Mouse (Mus musculus) olfactory bulb, adult 2 months (tissue): ENCODE data around the gene Ybx2. TPM values are rescaled to one million over a fixed set of nuclear protein-coding genes. Genes with fewer than 3 reads are reported as not detected.

Source experiments
- H3K27ac ChIP-seq: fragments of 200-500 bp; 2 replicates; pipeline ENCODE4 v1.5.1; 2012; ENCODE audit warnings: low read depth, low read length; ENCODE audit not compliant: insufficient read depth
- H3K4me1 ChIP-seq: fragments of 200-500 bp; 2 replicates; pipeline ENCODE4 v1.6.1; 2012; ENCODE audit warnings: low read length; ENCODE audit not compliant: control insufficient read depth, insufficient read depth
- H3K4me3 ChIP-seq: fragments of 200-500 bp; 2 replicates; pipeline ENCODE4 v1.5.1; 2012; ENCODE audit warnings: mild to moderate bottlenecking, low read depth, low read length, moderate library complexity; ENCODE audit not compliant: insufficient read depth
- CTCF ChIP-seq: fragments of 200-500 bp; IDR thresholded peaks from 2 replicates; pipeline ENCODE4 v1.5.1; 2012; ENCODE audit warnings: low read depth, mild to moderate bottlenecking, low read length, moderate library complexity; ENCODE audit not compliant: insufficient read depth
- POLR2A ChIP-seq: fragments of 200-500 bp; IDR thresholded peaks from 2 replicates; pipeline ENCODE4 v1.6.1; 2012; ENCODE audit warnings: mild to moderate bottlenecking, low read depth, low read length, moderate library complexity; ENCODE audit not compliant: insufficient read depth
- WGBS: fragments of 180-500 bp; shearing (Covaris S2); methylation state at CpG from one replicate; pipeline ENCODE4 v1.1.7; 2018; 5-methylcytosine and 5-hydroxymethylcytosine counted together
- polyA plus RNA-seq: library from polyadenylated mRNA; stranded (reverse); fragments of >200 nt; gene quantifications from 2 replicates; pipeline ENCODE4 v1.2.4, GENCODE M21; 2012; ENCODE audit warnings: low replicate concordance; ENCODE audit not compliant: missing spikeins, insufficient read depth, insufficient read length

Gene Ybx2
- polyA plus RNA-seq, 1 experiment = not detected

DNA sequence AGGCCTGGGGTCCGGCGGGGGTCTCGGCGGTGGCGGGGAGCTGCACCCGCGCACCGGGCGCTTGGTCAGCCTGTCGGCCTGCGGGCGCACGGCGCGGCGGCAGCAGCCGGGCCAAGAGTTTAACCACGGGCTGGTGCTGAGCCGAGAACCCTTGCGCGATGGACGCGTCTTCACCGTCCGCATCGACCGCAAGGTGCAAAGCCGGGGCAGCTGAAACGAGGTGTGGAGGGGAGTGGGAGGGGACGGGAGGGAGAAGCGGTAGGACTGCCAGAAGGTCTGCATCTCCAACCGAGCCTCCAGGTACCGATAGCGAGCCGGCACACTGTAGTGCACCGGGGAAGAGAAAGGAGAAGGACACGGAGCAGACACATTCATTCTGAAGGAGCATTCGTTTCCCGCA, 33.6 kb upstream of the Ybx2 start:
- Histone ChIP-seq H3K27ac (no peak overlapping the region), H3K4me3 (peak overlapping the region; percentile 67), H3K4me1 (peaks cover 14% of the 10 kb centered on the region)
- TF ChIP-seq CTCF = no peak
- no peak for TF ChIP-seq POLR2A
- WGBS = under 1% methylated on average over 39 of the region's 39 CpGs

DNA sequence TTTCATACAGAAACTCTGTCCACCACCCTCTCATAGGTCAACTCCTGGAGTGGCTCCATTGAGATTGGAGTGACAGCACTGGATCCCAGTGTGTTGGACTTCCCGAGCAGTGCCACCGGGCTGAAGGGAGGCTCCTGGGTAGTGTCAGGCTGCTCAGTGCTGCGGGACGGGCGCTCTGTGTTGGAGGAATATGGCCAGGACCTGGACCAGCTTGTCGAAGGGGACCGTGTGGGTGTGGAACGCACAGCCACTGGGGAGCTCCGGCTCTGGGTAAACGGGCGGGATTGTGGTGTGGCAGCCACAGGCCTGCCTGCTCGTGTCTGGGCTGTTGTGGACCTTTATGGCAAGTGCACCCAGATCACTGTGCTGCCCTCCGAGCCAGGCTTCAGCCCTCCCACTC, 32.6 kb upstream of the Ybx2 start:
- H3K27ac ChIP-seq = no peak overlapping the region
- WGBS = 80% methylated on average over 13 of the region's 13 CpGs
- H3K4me3 ChIP-seq = no peak overlapping the region
- peaks cover 14% of the 10 kb centered on the region for H3K4me1 ChIP-seq
- TF ChIP-seq CTCF (no peak), POLR2A (no peak)

- TF ChIP-seq POLR2A = no peak
- no peak for TF ChIP-seq CTCF
- H3K27ac ChIP-seq = no peak overlapping the region
- peaks cover 14% of the 10 kb centered on the region for H3K4me1 ChIP-seq
- WGBS = 93% methylated on average over 9 of the region's 9 CpGs
- no peak overlapping the region for H3K4me3 ChIP-seq
These were observed 31.3 kb upstream of the Ybx2 start for GRCm38 (mm10) chr11:69904311-69904710.

GRCm38 (mm10) chr11:69908645-69909044, 27.0 kb upstream of the Ybx2 start:
- TF ChIP-seq CTCF (no peak), POLR2A (no peak)
- Histone ChIP-seq H3K4me1 (peaks cover 7% of the 10 kb centered on the region), H3K4me3 (no peak overlapping the region), H3K27ac (no peak overlapping the region)
- 86% methylated on average over 11 of the region's 11 CpGs for WGBS

GRCm38 (mm10) chr11:69909174-69909573, 26.4 kb upstream of the Ybx2 start:
- TF ChIP-seq CTCF = no peak
- no peak for TF ChIP-seq POLR2A
- Histone ChIP-seq H3K27ac (no peak overlapping the region), H3K4me1 (peaks cover 8% of the 10 kb centered on the region), H3K4me3 (no peak overlapping the region)
- WGBS = 90% methylated on average over 5 of the region's 5 CpGs

GRCm38 (mm10) chr11:69910177-69910576, 25.4 kb upstream of the Ybx2 start:
- H3K4me3 ChIP-seq = no peak overlapping the region
- no peak for TF ChIP-seq POLR2A
- no peak for TF ChIP-seq CTCF
- 94% methylated on average over 8 of the region's 8 CpGs for WGBS
- H3K27ac ChIP-seq = no peak overlapping the region
- peaks cover 13% of the 10 kb centered on the region for H3K4me1 ChIP-seq

DNA sequence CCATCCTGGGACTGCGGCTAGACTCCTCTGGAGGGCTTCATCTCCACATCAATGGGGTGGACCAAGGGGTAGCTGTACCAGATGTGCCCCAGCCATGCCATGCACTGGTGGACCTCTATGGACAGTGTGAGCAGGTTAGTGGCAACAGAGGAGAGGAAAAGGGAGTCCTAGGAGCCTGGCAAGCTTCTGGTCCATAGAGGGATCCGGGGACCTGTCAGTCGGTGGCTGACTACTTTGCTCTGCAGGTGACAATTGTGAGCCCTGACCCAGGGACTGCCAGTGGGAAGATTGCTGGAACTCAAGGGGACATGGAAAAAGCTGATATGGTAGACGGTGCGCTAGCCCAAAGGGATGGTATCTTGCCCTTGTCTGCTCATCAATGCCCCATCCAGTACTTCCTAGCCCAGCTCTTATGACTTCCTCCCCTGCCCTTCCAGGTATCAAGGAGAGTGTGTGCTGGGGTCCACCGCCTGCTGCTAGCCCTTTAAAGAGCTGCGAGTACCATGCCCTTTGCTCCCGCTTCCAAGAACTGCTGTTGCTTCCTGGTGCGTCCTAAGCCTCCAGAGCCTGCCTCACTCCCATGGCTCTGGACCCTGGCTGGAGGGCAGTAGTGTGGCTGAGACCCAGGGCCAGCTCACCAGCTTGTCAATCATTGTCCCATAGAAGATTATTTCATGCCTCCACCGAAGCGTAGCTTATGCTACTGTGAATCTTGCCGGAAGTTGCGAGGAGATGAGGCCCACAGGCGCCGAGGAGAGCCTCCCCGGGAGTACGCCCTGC, 24.6 kb upstream of the Ybx2 start:
- 90% methylated on average over 17 of the region's 17 CpGs for WGBS
- no peak overlapping the region for H3K27ac ChIP-seq
- peaks cover 18% of the 10 kb centered on the region for H3K4me1 ChIP-seq
- no peak overlapping the region for H3K4me3 ChIP-seq
- TF ChIP-seq CTCF (no peak), POLR2A (no peak)

- no peak overlapping the region for H3K27ac ChIP-seq
- TF ChIP-seq POLR2A (no peak), CTCF (no peak)
- no peak overlapping the region for H3K4me3 ChIP-seq
- 89% methylated on average over 6 of the region's 6 CpGs for whole genome bisulfite sequencing
- peaks cover 20% of the 10 kb centered on the region for H3K4me1 ChIP-seq
These were observed 23.9 kb upstream of the Ybx2 start for GRCm38 (mm10) chr11:69911701-69912100.

- Histone ChIP-seq H3K27ac (no peak overlapping the region), H3K4me1 (peaks cover 20% of the 10 kb centered on the region), H3K4me3 (no peak overlapping the region)
- 79% methylated on average over 15 of the region's 15 CpGs for WGBS
- no peak for TF ChIP-seq POLR2A
- no peak for TF ChIP-seq CTCF
These were observed 22.7 kb upstream of the Ybx2 start for GRCm38 (mm10) chr11:69912716-69913530.
